8 mouse cellular contexts compared by ENCODE assay signal in the genomic region with DNA sequence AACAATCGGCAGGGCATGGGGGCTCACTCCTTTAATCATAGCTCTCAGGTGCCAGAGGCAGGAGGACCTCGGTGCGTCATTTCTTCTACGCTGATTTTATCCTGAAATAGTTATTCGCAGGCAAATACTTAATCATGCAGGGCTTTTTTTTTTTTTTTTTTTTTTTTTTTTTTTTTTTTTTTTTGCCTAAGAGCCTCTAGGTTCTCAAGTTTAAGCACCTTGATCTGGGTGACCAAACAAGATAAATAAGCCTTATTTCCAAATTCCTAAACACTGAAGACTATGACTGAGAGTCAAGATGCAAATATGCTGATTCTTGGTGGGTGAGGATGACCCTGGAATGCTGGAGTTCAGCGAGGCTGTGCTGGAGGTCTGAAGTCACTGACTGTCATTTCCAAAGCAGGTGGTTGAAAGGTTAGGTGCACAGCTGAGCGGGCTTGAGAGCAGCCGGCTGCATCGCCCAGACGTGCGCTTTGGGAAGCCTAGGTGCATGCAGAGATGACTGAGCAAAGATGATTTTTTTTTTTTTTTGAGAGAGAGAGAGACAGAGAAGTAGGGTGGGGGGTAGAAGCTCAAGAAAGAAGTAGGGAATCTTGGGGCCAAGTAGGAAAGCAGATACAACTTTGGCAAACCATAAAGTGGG. TPM values are rescaled to one million over a fixed set of nuclear protein-coding genes. Genes with fewer than 3 reads are reported as not detected.
DNase-seq lines count a peak whose midpoint lies in the region; ATAC-seq and TF ChIP-seq lines count a peak whose summit lies in the region.

No protein-coding gene starts in this region.

- peak; percentile 5 for ATAC-seq in midbrain, embryonic 15.5 days (replicated peaks)

- peaks cover 3% of the 10 kb centered on the region; the same call in 1 of the 2 replicates for H3K4me1 ChIP-seq in cerebellum, adult 2 months (ENCODE audit: control insufficient read depth, insufficient read depth, low read length)
- H3K4me1 ChIP-seq in CH12.LX (ENCODE audit: control insufficient read depth in 1 of 2, insufficient read depth in 2 of 2) = peaks cover 8 to 40% of the 10 kb centered on the region in 2 experiments
- H3K4me1 ChIP-seq in embryonic fibroblast, embryonic 13.5 days (ENCODE audit: control insufficient read depth, insufficient read depth, low read length) = 0 out of 2 replicates have a peak, but pooled peaks cover 3% of the 10 kb centered on the region
- peaks cover 13% of the 10 kb centered on the region for H3K4me1 ChIP-seq in midbrain, embryonic 15.5 days

- dilution Hi-C loops in CH12.LX (cut with MboI; ENCODE audit: extremely low pct_ligation_motif_present, extremely low pct_unique_long_range_greater_than_20kb, low sequenced_read_pairs) = no loop called here

- H3K4me3 ChIP-seq in cerebellum, adult 2 months (replicated peaks; ENCODE audit: insufficient read depth, low read depth, low read length) = peak overlapping the region; percentile 72
- H3K4me3 ChIP-seq in CH12.LX (replicated peaks in 1 of 3; ENCODE audit: low read depth in 2 of 3, low read length in 2 of 3, poor library complexity in 1 of 3) = peak overlapping the region; percentile 84 to 95 (median 94)
- H3K4me3 ChIP-seq in embryonic fibroblast, embryonic 13.5 days (ENCODE audit: insufficient read depth, low read length) = peak overlapping the region; percentile 80
- peak overlapping the region; percentile 99 for H3K4me3 ChIP-seq in midbrain, embryonic 15.5 days

- DNase-seq in cerebellum, adult 2 months = peak; percentile 37 to 43
- DNase-seq in cerebellum, postnatal 4 days (ENCODE audit: low spot score in 2 of 2) = no peak
- peak; percentile 50 for DNase-seq in CH12.LX (ENCODE audit: extremely low read depth)
- DNase-seq in kidney, postnatal 10 days = peak; percentile 55
- DNase-seq in ovary, postnatal 10 days (ENCODE audit: low spot score) = no peak
- no peak for DNase-seq in gastrocnemius, postnatal 36 days

- no peak for TF ChIP-seq RAD21 in CH12.LX (IDR thresholded peaks at IDR 0.05; ENCODE audit: low read depth, low read length)

- peaks cover 13 to 29% of the 10 kb centered on the region in 2 experiments for H3K36me3 ChIP-seq in CH12.LX (replicated peaks in 1 of 2; ENCODE audit: control insufficient read depth in 1 of 2, insufficient read depth in 1 of 2, low read length in 1 of 2)
- H3K36me3 ChIP-seq in midbrain, embryonic 15.5 days (replicated peaks) = peaks cover 4% of the 10 kb centered on the region

- H3K27me3 ChIP-seq in cerebellum, adult 2 months (ENCODE audit: control insufficient read depth, insufficient read depth, low read length) = no peaks in the 10 kb centered on the region
- H3K27me3 ChIP-seq in CH12.LX (replicated peaks) = no peaks in the 10 kb centered on the region
- no peaks in the 10 kb centered on the region for H3K27me3 ChIP-seq in midbrain, embryonic 15.5 days (replicated peaks)

- in situ Hi-C loops in CH12.LX (cut with MboI; ENCODE audit: low pct_ligation_motif_present, low pct_unique_long_range_greater_than_20kb, low sequenced_read_pairs) = no loop called here

- no peak for TF ChIP-seq POLR2A in cerebellum, adult 2 months (IDR thresholded peaks at IDR 0.05; ENCODE audit: borderline replicate concordance, insufficient read depth, low read length)
- no peak for TF ChIP-seq POLR2A in CH12.LX (IDR thresholded peaks at IDR 0.05; ENCODE audit: low read depth, low read length)
- no peak for TF ChIP-seq POLR2A in embryonic fibroblast, embryonic 13.5 days (IDR thresholded peaks at IDR 0.05; ENCODE audit: low read depth, low read length)

- no peak for TF ChIP-seq CTCF in cerebellum, adult 2 months (IDR thresholded peaks at IDR 0.05; ENCODE audit: borderline replicate concordance, insufficient read depth, low read depth, low read length)
- TF ChIP-seq CTCF in CH12.LX (conservative IDR thresholded peaks at IDR 0.05 in 1 of 2, IDR thresholded peaks at IDR 0.05 in 1 of 2; ENCODE audit: low read depth in 2 of 2, low read length in 2 of 2) = no peak
- TF ChIP-seq CTCF in embryonic fibroblast, embryonic 13.5 days (IDR thresholded peaks at IDR 0.05; ENCODE audit: borderline replicate concordance, insufficient read depth, low read length) = no peak

- no peak for TF ChIP-seq EP300 in CH12.LX (IDR thresholded peaks at IDR 0.05; ENCODE audit: low read length)

- no peak overlapping the region for H3K27ac ChIP-seq in cerebellum, adult 2 months (ENCODE audit: insufficient read depth, low read length)
- peak overlapping the region; percentile 57 for H3K27ac ChIP-seq in CH12.LX (ENCODE audit: insufficient read depth, low read depth)
- no peak overlapping the region for H3K27ac ChIP-seq in embryonic fibroblast, embryonic 13.5 days (ENCODE audit: insufficient read depth, low read length)
- H3K27ac ChIP-seq in midbrain, embryonic 15.5 days = no peak overlapping the region; the same call in 1 of the 2 replicates

- H3K79me2 ChIP-seq in CH12.LX (replicated peaks; ENCODE audit: control insufficient read depth, extremely low read depth, insufficient read depth, poor library complexity, severe bottlenecking) = peaks cover 37% of the 10 kb centered on the region

- H3K9me3 ChIP-seq in CH12.LX (replicated peaks; ENCODE audit: low read length) = no peaks in the 10 kb centered on the region
- H3K9me3 ChIP-seq in midbrain, embryonic 15.5 days = no peaks in the 10 kb centered on the region

- intact Hi-C loops in gastrocnemius, postnatal 36 days (cut with DNase I) = no loop called here

- WGBS in cerebellum, adult 2 months = 35% methylated on average over 11 of the region's 11 CpGs
- 39% methylated on average over 11 of the region's 11 CpGs for WGBS in midbrain, embryonic 15.5 days

- H3K9ac ChIP-seq in CH12.LX (ENCODE audit: insufficient read depth, low read depth) = peak overlapping the region; percentile 86
- H3K9ac ChIP-seq in midbrain, embryonic 15.5 days = peak overlapping the region; percentile 81

- H3K4me2 ChIP-seq in CH12.LX (ENCODE audit: insufficient read depth, low read depth, poor library complexity, severe bottlenecking) = peak overlapping the region; percentile 88
- H3K4me2 ChIP-seq in midbrain, embryonic 15.5 days = peak overlapping the region; percentile 74

TF ChIP-seq in CH12.LX, 34 proteins besides CTCF, POLR2A, EP300 and RAD21:
- TF ChIP-seq BHLHE40 (IDR thresholded peaks at IDR 0.05; ENCODE audit: low read depth, low read length) = 0 out of 2 replicates have a peak, but pooled peaks have one; percentile 2
- TF ChIP-seq E2F4 (IDR thresholded peaks at IDR 0.05; ENCODE audit: insufficient replicate concordance, low read depth, low read length) = no peak
- TF ChIP-seq MAX (IDR thresholded peaks at IDR 0.05; ENCODE audit: low read length) = no peak
- TF ChIP-seq SMC3 (IDR thresholded peaks at IDR 0.05; ENCODE audit: low read depth, low read length) = no peak
- no peak for TF ChIP-seq ZMIZ1 (IDR thresholded peaks at IDR 0.05; ENCODE audit: low read depth, low read length)
- no peak for TF ChIP-seq TBP (conservative IDR thresholded peaks at IDR 0.05; ENCODE audit: low read depth, low read length)
- TF ChIP-seq RCOR1 (conservative IDR thresholded peaks at IDR 0.05; ENCODE audit: low read depth, low read length) = no peak
- TF ChIP-seq USF1 (IDR thresholded peaks at IDR 0.05; ENCODE audit: low read depth, low read length) = no peak
- no peak for TF ChIP-seq CHD1 (IDR thresholded peaks at IDR 0.05; ENCODE audit: low read depth, low read length)
- no peak for TF ChIP-seq ELF1 (IDR thresholded peaks at IDR 0.05; ENCODE audit: low read depth, low read length)
- TF ChIP-seq MXI1 (IDR thresholded peaks at IDR 0.05; ENCODE audit: low read depth, low read length) = no peak
- TF ChIP-seq ZKSCAN1 (IDR thresholded peaks at IDR 0.05; ENCODE audit: borderline replicate concordance, low read depth, low read length) = no peak
- no peak for TF ChIP-seq GABPA (IDR thresholded peaks at IDR 0.05; ENCODE audit: insufficient replicate concordance, low read depth, low read length)
- TF ChIP-seq ETS1 (conservative IDR thresholded peaks at IDR 0.05; ENCODE audit: low read depth, low read length) = peak; percentile 48; the same call in 1 of the 2 replicates
- TF ChIP-seq ZNF384 (IDR thresholded peaks at IDR 0.05; ENCODE audit: low read depth, low read length) = peak; percentile 79
- no peak for TF ChIP-seq PAX5 (IDR thresholded peaks at IDR 0.05; ENCODE audit: low read length)
- no peak for TF ChIP-seq JUND (conservative IDR thresholded peaks at IDR 0.05; ENCODE audit: low read depth, low read length)
- TF ChIP-seq IRF4 (IDR thresholded peaks at IDR 0.05; ENCODE audit: low read depth, low read length) = no peak
- no peak; the same call in none of the 2 replicates for TF ChIP-seq SIN3A (IDR thresholded peaks at IDR 0.05; ENCODE audit: low read length)
TF ChIP-seq in CH12.LX: peak in this region for 3.

RNA-seq across cellular contexts. Expression of a gene that starts 0.9 kb away (rescaled TPM):
- 53.7 and 56.0 TPM in 2 replicates for polyA plus RNA-seq in cerebellum, adult 2 months (2012; rRNA removed)
- total RNA-seq in CH12.LX (2012; rRNA removed) (37.8 and 46.5 TPM in 2 replicates), CH12.LX (2014; rRNA removed) (32.6 and 36.0 TPM in 2 replicates)
- polyA plus RNA-seq in CH12.LX (2012; ENCODE audit: insufficient read length, low read depth) = 92.0 and 93.1 TPM in 2 replicates
- 89.0 and 94.7 TPM in 2 replicates for polyA plus RNA-seq in embryonic fibroblast, embryonic 13.5 days (2011; ENCODE audit: insufficient read length, low read depth, missing spikeins)
- polyA plus RNA-seq in midbrain, embryonic 15.5 days (2015; fragmentation: Nextera tagmentation; extraction: Ambion mirVana) = 24.9 and 27.3 TPM in 2 replicates
- 10 to 100 TPM; 26.6 to 31.1 TPM for total RNA-seq in gastrocnemius, postnatal 36 days (2021)

Comparison
In these comparisons a context has a peak if more than half of its experiments do, and no peak if none do; other contexts are left out.
1. DNase-seq: peak in cerebellum, adult 2 months (2 of 2), CH12.LX (single experiment) and kidney, postnatal 10 days (single experiment); none in cerebellum, postnatal 4 days (0 of 2), ovary, postnatal 10 days (single experiment) and gastrocnemius, postnatal 36 days (0 of 2).
2. Peak in every context shown above with its lines, with median percentiles within 50 percentile points of each other: H3K4me3 ChIP-seq.